Mouse (Mus musculus) MEL-GATA-1-ER (cell line): ENCODE measurements around the gene Timp3.
"Not testable (repeated sequence)": the region's sequence is repeated elsewhere in the genome, so short reads cannot be mapped to it uniquely, and the experiment has no call there.

Source experiments
- DNase-seq: peaks from one replicate; pipeline ENCODE4 v3.0.0-alpha.2; 2012; ENCODE audit warnings: low read depth; ENCODE audit errors: extremely low read depth

The Timp3 gene

GRCm38 (mm10) chr10:86346235-86346840 is 46.2 kb downstream of the Timp3 start:
- no peak for DNase-seq

GRCm38 (mm10) chr10:86351287-86351686 is 51.1 kb downstream of the Timp3 start:
- DNase-seq: no peak

GRCm38 (mm10) chr10:86352521-86352920 is 52.3 kb downstream of the Timp3 start:
- DNase-seq: no peak

- no peak for DNase-seq
These were observed 56.8 kb downstream of the Timp3 start for GRCm38 (mm10) chr10:86356819-86357563.

GRCm38 (mm10) chr10:86358307-86358975 is 58.3 kb downstream of the Timp3 start:
- DNase-seq: no peak

- no peak for DNase-seq
These were observed 59.0 kb downstream of the Timp3 start for GRCm38 (mm10) chr10:86359208-86359607.

GRCm38 (mm10) chr10:86359699-86360098 is 59.5 kb downstream of the Timp3 start:
- DNase-seq: no peak

- no peak for DNase-seq
These were observed 63.6 kb downstream of the Timp3 start for GRCm38 (mm10) chr10:86363669-86364309.

GRCm38 (mm10) chr10:86365632-86366092 is 65.5 kb downstream of the Timp3 start:
- DNase-seq: no peak

- no peak for DNase-seq
These were observed 67.2 kb downstream of the Timp3 start for GRCm38 (mm10) chr10:86367346-86367745.

GRCm38 (mm10) chr10:86368811-86369210 is 68.6 kb downstream of the Timp3 start:
- DNase-seq: no peak

GRCm38 (mm10) chr10:86369346-86369745 is 69.2 kb downstream of the Timp3 start:
- DNase-seq: no peak

- no peak for DNase-seq
These were observed 71.4 kb downstream of the Timp3 start for GRCm38 (mm10) chr10:86371561-86371960.

GRCm38 (mm10) chr10:86374061-86374460 is 73.9 kb downstream of the Timp3 start:
- DNase-seq: no peak

GRCm38 (mm10) chr10:86375903-86376302 is 75.7 kb downstream of the Timp3 start:
- no peak for DNase-seq

- no peak for DNase-seq
These were observed 76.4 kb downstream of the Timp3 start for GRCm38 (mm10) chr10:86376392-86377185.

GRCm38 (mm10) chr10:86378803-86379202 is 78.6 kb downstream of the Timp3 start:
- DNase-seq: not testable (repeated sequence)

GRCm38 (mm10) chr10:86380626-86381025 is 80.5 kb downstream of the Timp3 start:
- DNase-seq: no peak

GRCm38 (mm10) chr10:86381150-86381921 is 81.2 kb downstream of the Timp3 start:
- DNase-seq: no peak

GRCm38 (mm10) chr10:86381922-86382260 is 81.7 kb downstream of the Timp3 start:
- DNase-seq: no peak
